Mouse (Mus musculus) C2C12 (cell line): ENCODE measurements around the gene Gm21188. TPM values are rescaled to one million over a fixed set of nuclear protein-coding genes. Genes with fewer than 3 reads are reported as not detected.
"Not testable (repeated sequence)": the region's sequence is repeated elsewhere in the genome, so short reads cannot be mapped to it uniquely, and the experiment has no call there.

ENCODE experiments used
- H3K27me3 ChIP-seq: one replicate; pipeline ENCODE4 v1.6.1; 2011; ENCODE audit not compliant: control insufficient read depth, insufficient read depth, insufficient read length
- H3K36me3 ChIP-seq: one replicate; pipeline ENCODE4 v1.6.1; 2011; ENCODE audit not compliant: control insufficient read depth, insufficient read depth
- H3K4me3 ChIP-seq: one replicate; pipeline ENCODE4 v1.5.1; 2011; ENCODE audit warnings: mild to moderate bottlenecking, control low read depth; ENCODE audit not compliant: poor library complexity, insufficient read depth, severe bottlenecking
- H3K79me2 ChIP-seq: one replicate; pipeline ENCODE4 v1.6.1; 2011; ENCODE audit not compliant: control insufficient read depth, insufficient read depth
- H3K79me3 ChIP-seq: one replicate; pipeline ENCODE4 v1.6.1; 2011; ENCODE audit warnings: low read depth, control low read depth
- H3ac ChIP-seq: one replicate; pipeline ENCODE3; 2011; ENCODE audit warnings: low read depth; ENCODE audit not compliant: control insufficient read depth, insufficient read length
- long read RNA-seq, 2 experiments: library from polyadenylated mRNA; unstranded; transcript quantifications; one replicate each; pipeline ENCODE4 v2.0.0; 2019 to 2020
- polyA plus RNA-seq: library from polyadenylated mRNA; unstranded; fragments of >200 nt; fragmentation: generic; extraction: Trizol; gene quantifications from one replicate; pipeline ENCODE4 v1.2.1, GENCODE M21; 2012; ENCODE audit warnings: missing spikeins

The Gm21188 gene
- not detected for polyA plus RNA-seq
- long read RNA-seq, experiment 1 = 0 reads
- long read RNA-seq, experiment 2 = 0 reads

DNA sequence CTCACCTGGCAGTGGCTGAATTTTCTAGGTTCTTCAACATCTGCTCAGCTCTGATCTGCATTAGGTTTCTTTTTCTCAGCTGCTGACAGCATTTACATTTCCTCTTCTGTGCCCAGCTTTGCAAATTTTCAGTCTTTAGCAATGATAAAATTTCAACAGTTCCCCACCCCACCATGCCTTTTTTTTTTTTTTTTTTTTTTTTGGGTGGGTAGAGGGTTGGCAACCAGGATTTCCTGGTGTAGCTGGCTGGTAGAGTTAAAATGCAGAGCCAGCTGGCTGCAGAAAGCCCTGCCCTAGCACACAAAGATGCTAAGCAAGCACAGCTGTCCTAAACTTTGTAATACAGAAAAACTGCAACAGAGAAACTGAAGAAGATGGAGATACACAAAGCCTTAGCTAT, at the start of gene Gm21188:
TSS of gene Gm21188 (minus strand) at position 110 of the 400 bp plus-strand sequence.
- H3K36me3 ChIP-seq, H3K79me2 ChIP-seq, H3K27me3 ChIP-seq, H3ac ChIP-seq, H3K79me3 ChIP-seq, H3K4me3 ChIP-seq: not testable (repeated sequence)

DNA sequence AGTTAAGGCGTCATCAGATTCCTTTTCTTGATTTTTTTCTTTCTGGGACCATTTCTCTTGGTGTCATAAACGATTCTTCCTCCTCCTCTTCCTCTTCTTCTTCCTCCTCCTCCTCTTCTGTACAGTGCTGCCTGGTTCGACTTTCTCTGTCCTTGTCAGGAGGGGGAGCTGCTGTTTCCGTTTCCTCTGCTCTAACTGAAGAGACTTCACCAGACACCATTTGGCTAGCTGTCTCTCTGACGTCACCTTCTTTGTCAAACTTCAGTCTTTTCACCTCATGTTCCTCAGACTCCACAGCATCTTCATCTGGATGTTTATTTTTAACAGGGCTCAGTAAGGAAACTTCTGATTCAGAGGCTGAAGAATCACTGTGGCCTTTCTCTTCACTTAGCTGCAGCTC, 47.3 kb upstream of the Gm21188 start:
- not testable (repeated sequence) for H3K4me3 ChIP-seq, H3ac ChIP-seq, H3K79me3 ChIP-seq, H3K79me2 ChIP-seq, H3K27me3 ChIP-seq, H3K36me3 ChIP-seq

DNA sequence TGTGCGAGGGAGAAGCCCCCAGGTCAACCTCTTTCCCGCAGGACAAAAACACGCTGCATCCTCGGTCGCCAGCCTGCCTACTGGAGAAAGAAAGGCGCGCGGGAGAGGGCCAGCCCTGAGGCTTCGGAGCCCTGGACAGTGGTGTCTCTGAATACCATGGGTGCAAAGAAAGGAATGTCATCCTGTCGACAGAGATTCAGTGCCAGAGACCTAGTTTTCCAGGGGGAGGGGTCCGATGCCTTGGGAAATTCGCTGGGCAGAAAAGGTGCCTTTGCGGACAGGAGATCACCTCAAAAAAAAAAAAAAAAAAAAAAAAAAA, 44.9 kb upstream of the Gm21188 start:
- not testable (repeated sequence) for H3K79me2 ChIP-seq, H3K79me3 ChIP-seq, H3K4me3 ChIP-seq

DNA sequence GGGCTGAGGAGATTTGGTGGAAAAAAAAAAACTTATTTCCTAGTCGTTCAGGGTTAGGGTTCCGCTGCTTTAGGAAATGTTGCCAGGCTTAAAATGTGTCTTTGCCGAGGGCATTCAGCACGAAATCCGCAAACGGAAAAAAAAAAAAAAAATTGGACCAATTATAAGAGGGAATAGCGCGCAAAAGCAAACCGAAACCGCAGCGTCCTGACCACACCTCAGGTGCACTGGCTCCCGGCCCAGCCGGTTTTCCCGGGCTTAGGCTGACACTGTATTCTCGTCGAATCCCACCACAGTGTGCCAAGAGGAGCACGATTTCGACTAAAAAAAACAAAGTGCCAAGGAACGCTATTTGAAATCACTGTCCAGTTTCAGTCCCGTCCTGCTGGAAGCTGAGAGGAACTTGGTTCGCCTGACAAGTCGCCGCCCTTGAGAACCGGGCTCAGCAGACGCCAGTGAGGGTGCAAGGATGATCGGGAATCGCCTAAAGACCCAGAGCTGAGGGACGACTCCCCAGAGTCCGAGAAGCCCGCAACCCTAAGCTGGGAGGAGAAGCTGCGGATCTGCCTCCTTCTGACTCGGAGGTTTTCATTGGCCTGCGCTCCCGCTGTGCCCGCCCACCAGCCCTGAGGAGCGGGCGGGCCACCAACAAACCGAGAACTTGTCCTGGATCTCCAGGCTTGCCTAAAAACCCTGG, 44.4 kb upstream of the Gm21188 start:
- H3ac ChIP-seq, H3K4me3 ChIP-seq, H3K27me3 ChIP-seq, H3K36me3 ChIP-seq, H3K79me2 ChIP-seq, H3K79me3 ChIP-seq: not testable (repeated sequence)

More for the DNA sequence above, 44.9 kb upstream of the Gm21188 start:
- H3ac ChIP-seq, H3K36me3 ChIP-seq, H3K27me3 ChIP-seq: not testable (repeated sequence)

DNA sequence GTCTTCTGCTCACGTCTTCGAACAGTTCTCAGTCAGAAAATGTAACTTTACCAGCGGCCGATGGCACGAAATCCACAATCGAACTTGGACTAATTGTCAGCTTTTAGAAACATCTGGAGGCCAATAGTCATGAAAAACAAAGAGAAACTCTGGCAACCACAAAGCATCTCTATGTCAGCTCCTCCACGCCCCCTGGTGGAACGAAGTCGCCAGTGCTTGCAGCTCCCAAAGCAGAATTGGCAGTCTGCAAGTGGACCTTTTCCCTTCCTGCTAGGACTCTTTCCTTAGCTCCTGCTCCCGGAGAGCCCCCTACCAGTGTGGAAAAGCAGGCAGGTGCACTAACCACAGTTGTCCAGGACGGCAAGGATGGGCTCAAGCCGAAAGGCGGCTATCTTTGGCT, 41.0 kb upstream of the Gm21188 start:
- not testable (repeated sequence) for H3K79me3 ChIP-seq, H3K27me3 ChIP-seq, H3K4me3 ChIP-seq, H3ac ChIP-seq, H3K79me2 ChIP-seq, H3K36me3 ChIP-seq

DNA sequence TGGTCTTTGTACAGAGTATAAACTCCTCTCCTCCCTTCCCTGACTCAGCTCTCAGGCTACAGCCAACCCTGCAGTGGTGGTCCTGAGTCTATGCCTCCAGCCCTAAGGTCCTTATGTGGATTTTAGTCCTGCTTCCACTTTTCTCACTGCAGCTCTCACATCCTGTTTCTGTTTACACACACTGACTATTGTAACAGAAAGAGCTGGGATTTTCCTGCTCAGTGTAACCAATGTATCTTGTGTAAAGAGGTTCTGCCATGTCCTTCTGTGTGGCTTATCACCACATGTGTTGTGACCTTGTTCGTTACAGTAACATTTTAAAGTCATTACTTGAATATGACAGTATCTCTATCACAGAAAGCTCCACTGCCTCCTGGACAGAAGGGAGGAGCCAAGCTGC, 27.6 kb upstream of the Gm21188 start:
- not testable (repeated sequence) for H3K36me3 ChIP-seq, H3K4me3 ChIP-seq, H3K27me3 ChIP-seq, H3ac ChIP-seq, H3K79me2 ChIP-seq, H3K79me3 ChIP-seq

DNA sequence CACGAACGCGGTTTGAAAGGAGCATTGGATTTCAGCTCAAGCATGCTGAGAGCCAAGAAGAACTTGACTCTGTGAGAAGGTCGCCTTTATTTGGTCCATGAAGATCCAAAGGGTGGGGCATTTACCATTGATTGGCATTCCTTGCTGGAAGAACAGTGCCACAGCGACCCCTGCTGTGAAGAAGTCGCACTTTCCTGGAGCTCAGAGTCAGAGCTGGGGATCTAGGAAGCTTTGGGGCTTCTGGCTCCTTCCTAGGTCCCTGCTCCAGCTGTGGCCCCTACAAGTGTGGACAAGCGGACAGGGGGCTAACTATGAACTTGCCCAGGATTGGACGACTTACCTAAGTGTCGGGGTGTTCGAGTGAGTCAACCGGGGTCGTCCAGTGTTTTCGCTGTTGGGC, 18.9 kb upstream of the Gm21188 start:
- not testable (repeated sequence) for H3K4me3 ChIP-seq, H3K36me3 ChIP-seq, H3ac ChIP-seq, H3K79me2 ChIP-seq, H3K27me3 ChIP-seq, H3K79me3 ChIP-seq

DNA sequence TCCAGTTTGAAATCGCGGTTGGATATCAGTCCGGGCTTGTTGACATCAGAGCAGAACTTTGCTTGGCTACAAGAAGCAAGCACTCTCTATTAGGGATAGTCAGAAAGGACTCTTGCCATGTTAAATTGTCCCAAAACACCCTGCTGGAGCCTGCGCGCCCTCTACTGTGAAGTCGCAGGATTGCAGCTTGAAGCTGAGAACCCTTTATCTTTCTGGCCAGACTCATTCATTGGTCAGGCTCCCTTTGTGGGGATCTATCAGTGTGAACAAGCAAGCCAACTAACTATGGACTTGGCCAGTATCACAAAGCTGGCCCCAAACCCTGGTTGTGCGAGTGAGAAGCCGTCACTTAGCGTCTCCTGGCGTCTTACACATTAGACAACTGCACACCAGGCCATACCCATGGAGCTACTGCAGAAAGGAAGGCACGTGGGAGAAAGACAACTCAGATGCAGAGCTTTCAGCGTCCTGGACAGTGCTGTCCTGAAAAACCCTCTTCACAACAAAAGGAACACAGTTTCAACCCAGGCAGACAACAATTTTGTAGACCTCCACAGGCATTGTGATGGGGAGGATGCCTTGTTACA, 18.1 kb upstream of the Gm21188 start:
- not testable (repeated sequence) for H3K4me3 ChIP-seq, H3K36me3 ChIP-seq, H3K27me3 ChIP-seq, H3ac ChIP-seq, H3K79me3 ChIP-seq, H3K79me2 ChIP-seq

DNA sequence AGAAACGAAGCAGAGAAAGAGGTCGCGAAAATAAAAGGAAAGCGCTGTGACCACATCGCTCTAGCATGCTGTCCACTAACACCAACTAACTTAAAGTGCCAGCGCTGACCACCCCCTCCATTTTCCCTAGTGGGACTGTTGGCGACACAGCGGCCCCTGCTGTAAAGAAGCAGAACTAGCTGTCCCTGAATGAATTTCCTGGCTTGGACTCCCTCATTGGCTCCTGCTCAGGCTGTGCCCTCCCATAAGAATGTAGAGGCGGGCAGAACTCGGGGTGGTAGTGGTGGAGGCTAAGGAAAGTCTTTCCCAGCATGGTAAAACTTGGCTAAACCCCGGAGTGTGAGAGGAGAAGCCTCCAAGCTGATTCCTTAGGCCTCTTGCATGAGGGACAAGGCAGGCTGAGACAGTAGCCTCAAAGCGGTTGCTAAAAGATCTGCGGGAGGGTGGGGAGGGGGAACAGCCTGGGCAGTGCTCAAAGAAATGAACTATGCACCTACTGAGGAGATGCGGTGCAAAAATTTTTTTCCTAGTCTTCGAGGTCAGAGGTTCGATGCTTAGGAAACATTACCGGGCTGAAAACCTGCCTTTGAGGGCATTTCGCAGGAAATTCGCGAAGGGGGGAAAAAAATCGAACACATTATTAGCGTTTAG, 11.6 kb upstream of the Gm21188 start:
- H3K36me3 ChIP-seq, H3K27me3 ChIP-seq, H3K4me3 ChIP-seq, H3K79me2 ChIP-seq, H3K79me3 ChIP-seq, H3ac ChIP-seq: not testable (repeated sequence)

DNA sequence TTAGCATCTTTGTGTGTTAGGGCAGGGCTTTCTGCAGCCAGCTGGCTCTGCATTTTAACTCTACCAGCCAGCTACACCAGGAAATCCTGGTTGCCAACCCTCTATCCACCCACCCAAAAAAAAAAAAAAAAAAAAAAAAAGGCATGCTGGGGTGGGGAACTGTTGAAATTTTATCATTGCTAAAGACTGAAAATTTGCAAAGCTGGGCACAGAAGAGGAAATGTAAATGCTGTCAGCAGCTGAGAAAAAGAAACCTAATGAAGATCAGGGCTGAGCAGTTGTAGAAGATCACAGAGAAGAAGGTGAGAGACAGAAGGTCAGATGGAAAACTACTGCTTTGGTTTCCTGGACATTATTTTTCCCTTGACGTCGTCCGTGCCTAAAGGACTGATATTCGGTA, 10.9 kb upstream of the Gm21188 start:
- H3ac ChIP-seq, H3K27me3 ChIP-seq, H3K79me3 ChIP-seq, H3K4me3 ChIP-seq, H3K79me2 ChIP-seq, H3K36me3 ChIP-seq: not testable (repeated sequence)

DNA sequence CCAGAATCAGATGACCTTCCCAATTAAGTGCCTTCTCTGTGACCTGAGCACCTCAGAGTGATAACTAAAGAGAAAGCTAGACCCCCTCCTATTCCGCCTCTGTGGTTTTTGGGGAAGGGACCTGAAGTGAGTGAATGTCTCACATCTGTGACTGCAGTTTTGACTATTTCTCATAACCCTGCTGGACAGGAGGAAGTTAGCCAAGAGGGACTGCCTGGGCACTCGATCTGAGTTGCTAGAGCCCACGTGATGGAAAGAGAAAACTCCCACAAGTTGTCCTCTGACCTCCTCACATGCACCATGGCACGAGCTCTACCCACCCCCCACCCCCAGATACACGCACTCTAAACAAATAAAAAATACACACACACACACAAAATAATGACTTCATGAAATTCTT, 3.4 kb downstream of the Gm21188 start:
- not testable (repeated sequence) for H3K79me2 ChIP-seq, H3ac ChIP-seq, H3K4me3 ChIP-seq, H3K36me3 ChIP-seq, H3K27me3 ChIP-seq, H3K79me3 ChIP-seq

DNA sequence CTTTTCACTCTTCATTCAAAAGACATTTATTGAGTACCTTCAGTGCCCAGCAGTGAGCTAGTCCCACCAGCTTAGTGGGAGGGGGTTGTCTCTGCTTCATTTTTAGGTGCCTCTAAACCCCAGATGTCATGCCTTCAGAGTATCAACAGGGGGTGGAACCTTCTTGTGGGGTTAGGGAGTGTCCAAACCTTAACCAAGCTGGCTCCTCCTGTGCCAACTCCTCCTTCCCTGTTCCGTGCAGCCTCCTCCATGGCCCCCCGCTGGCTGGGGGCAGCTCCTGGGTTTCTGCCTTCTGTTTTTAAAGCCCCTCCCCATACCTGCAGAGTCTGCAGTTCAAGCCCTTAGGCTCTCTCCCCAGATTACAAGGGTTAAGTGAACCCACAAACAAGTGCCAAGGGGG, 3.8 kb downstream of the Gm21188 start:
- H3K4me3 ChIP-seq, H3K36me3 ChIP-seq, H3ac ChIP-seq, H3K27me3 ChIP-seq, H3K79me2 ChIP-seq, H3K79me3 ChIP-seq: not testable (repeated sequence)
